Mouse (Mus musculus) heart, embryonic 16.5 days (tissue): ENCODE data around the gene Shld1. TPM values are rescaled to one million over a fixed set of nuclear protein-coding genes. Genes with fewer than 3 reads are reported as not detected.

Source experiments
- ATAC-seq: fragments of 200-750 bp; cut with Nextera tagmentation; replicated peaks from 2 replicates; pipeline ENCODE4 v1.8.0; 2017; ENCODE audit warnings: moderate number of reproducible peaks; ENCODE audit not compliant: insufficient read depth, low FRiP score; ENCODE audit errors: extremely low read depth
- H3K27ac ChIP-seq: fragments of 300-500 bp; sonication (generic); 2 replicates; pipeline ENCODE4 v1.5.1; 2014; ENCODE audit warnings: mild to moderate bottlenecking, low read length, control low read depth, moderate library complexity
- H3K27me3 ChIP-seq: fragments of 300-500 bp; sonication (generic); 2 replicates; pipeline ENCODE4 v1.6.1; 2014; ENCODE audit warnings: low read length, mixed read lengths; ENCODE audit not compliant: control insufficient read depth, insufficient read depth
- H3K36me3 ChIP-seq: fragments of 300-500 bp; sonication (generic); 2 replicates; pipeline ENCODE4 v1.6.1; 2014; ENCODE audit not compliant: control insufficient read depth, insufficient read depth
- H3K4me1 ChIP-seq: fragments of 300-500 bp; sonication (generic); 2 replicates; pipeline ENCODE4 v1.6.1; 2014; ENCODE audit warnings: low read length, mixed read lengths; ENCODE audit not compliant: control insufficient read depth, insufficient read depth
- H3K4me2 ChIP-seq: fragments of 300-500 bp; sonication (generic); 2 replicates; pipeline ENCODE4 v1.6.1; 2014; ENCODE audit warnings: low read depth, mild to moderate bottlenecking, control low read depth, low read length
- H3K4me3 ChIP-seq: fragments of 300-500 bp; sonication (generic); 2 replicates; pipeline ENCODE4 v1.5.1; 2014; ENCODE audit warnings: mild to moderate bottlenecking, control low read depth, low read length
- H3K9ac ChIP-seq: fragments of 300-500 bp; sonication (generic); 2 replicates; pipeline ENCODE4 v1.6.1; 2014; ENCODE audit warnings: low read length, control low read depth
- H3K9me3 ChIP-seq: fragments of 300-500 bp; sonication (generic); replicated peaks from 2 replicates; pipeline ENCODE4 v1.6.1; 2016; ENCODE audit warnings: low read length; ENCODE audit not compliant: control insufficient read depth
- WGBS: fragments of 180-500 bp; shearing (Covaris S2); extraction: QIAGEN DNeasy Blood & Tissue Kit; methylation state at CpG from one replicate; pipeline ENCODE4 v1.1.7; 2014; 5-methylcytosine and 5-hydroxymethylcytosine counted together
- polyA plus RNA-seq: library from polyadenylated mRNA; unstranded; fragments of >200 nt; fragmentation: Nextera tagmentation; extraction: Ambion mirVana; gene quantifications from 2 replicates; pipeline ENCODE4 v1.2.1, GENCODE M21; 2015

The Shld1 gene
- polyA plus RNA-seq, 1 experiment from 2014 or later = 11.4 TPM

DNA sequence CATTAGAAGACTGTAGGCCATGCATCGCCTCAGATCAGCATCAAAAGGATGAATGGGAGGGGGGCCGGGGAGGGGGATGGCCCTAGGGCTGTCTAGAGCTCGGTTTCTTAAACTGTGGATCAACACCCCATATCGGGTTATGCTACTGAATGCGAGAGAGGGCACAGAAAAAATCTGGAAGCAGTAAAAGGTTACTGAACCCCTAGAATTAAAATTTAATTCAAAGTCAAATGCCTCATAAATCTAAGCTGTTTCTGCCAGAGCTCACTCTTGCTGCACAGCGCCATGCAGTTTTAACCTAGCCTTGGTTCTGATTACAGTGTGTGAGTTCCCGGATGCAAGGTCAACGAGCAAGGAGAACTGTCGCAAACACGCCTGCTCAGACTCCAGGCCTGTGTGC is 34.3 kb upstream of the Shld1 start:
- no peak overlapping the region for H3K4me3 ChIP-seq
- no peaks in the 10 kb centered on the region for H3K4me1 ChIP-seq
- no peak for ATAC-seq
- no peaks in the 10 kb centered on the region for H3K9me3 ChIP-seq
- no peak overlapping the region for H3K27ac ChIP-seq
- WGBS = 54% methylated on average over 10 of the region's 10 CpGs
- no peak overlapping the region for H3K9ac ChIP-seq
- no peaks in the 10 kb centered on the region for H3K36me3 ChIP-seq
- H3K27me3 ChIP-seq = no peaks in the 10 kb centered on the region
- no peak overlapping the region for H3K4me2 ChIP-seq

DNA sequence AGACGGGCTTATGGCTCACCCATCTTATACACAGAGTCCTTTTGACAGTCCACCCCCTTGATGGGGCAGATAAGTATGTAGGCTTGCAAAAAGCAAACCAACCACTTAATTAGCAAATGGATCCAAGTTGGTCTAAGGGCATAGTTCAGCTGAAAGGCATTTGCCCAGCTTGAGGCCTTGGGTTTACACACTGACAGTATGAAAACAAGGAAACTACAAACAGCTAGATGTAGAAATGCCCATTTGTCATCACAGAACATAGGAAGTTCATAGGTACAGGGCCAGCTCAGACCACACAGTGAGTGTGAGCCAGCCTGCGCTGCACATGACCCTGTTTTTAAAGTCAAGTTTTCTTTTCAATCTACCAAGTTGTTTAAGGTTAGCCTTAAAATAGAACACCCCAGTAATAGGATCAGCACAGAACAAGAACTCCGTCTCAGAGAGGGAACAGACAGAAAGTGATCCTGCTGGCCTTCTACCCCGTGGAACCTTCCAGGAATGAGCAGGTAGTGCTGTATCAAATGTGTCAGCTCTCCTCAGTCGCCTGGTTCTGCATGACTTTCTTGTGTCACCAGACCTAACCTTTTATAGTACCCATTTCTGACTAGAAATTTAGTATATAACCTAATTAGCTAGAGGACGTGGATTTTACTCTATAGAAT is 31.8 kb upstream of the Shld1 start:
- H3K27ac ChIP-seq = no peak overlapping the region
- H3K4me3 ChIP-seq = no peak overlapping the region
- no peaks in the 10 kb centered on the region for H3K9me3 ChIP-seq
- no peaks in the 10 kb centered on the region for H3K27me3 ChIP-seq
- H3K36me3 ChIP-seq = no peaks in the 10 kb centered on the region
- WGBS = 76% methylated on average over 6 of the region's 6 CpGs
- no peak overlapping the region for H3K9ac ChIP-seq
- H3K4me1 ChIP-seq = no peaks in the 10 kb centered on the region
- no peak overlapping the region for H3K4me2 ChIP-seq
- no peak for ATAC-seq

DNA sequence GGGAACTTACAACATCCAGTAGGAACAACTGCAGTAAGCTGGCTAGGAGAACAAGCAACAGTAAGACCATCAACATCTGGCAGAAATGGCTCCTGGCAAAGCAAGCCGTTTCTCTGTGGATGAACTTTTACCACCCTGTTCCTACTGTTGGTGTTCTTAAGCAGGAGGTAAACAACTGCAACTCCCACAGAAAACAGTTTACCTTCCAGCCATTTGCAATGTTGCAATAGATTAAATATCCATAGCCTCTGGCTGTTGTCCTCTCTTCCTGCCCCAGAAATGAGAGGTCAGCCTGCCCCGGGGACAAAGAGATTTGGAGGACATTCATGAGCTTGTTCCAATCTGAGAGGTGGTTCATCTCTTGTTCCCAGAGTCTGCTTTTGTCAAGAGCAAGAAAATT is 29.5 kb upstream of the Shld1 start:
- Histone ChIP-seq H3K9me3 (peaks cover 4% of the 10 kb centered on the region; the same call in 1 of the 2 replicates), H3K4me1 (no peaks in the 10 kb centered on the region), H3K9ac (no peak overlapping the region), H3K36me3 (no peaks in the 10 kb centered on the region), H3K4me2 (no peak overlapping the region), H3K4me3 (no peak overlapping the region), H3K27ac (no peak overlapping the region), H3K27me3 (no peaks in the 10 kb centered on the region)
- ATAC-seq = no peak
- WGBS = 73% methylated on average over 2 of the region's 2 CpGs

DNA sequence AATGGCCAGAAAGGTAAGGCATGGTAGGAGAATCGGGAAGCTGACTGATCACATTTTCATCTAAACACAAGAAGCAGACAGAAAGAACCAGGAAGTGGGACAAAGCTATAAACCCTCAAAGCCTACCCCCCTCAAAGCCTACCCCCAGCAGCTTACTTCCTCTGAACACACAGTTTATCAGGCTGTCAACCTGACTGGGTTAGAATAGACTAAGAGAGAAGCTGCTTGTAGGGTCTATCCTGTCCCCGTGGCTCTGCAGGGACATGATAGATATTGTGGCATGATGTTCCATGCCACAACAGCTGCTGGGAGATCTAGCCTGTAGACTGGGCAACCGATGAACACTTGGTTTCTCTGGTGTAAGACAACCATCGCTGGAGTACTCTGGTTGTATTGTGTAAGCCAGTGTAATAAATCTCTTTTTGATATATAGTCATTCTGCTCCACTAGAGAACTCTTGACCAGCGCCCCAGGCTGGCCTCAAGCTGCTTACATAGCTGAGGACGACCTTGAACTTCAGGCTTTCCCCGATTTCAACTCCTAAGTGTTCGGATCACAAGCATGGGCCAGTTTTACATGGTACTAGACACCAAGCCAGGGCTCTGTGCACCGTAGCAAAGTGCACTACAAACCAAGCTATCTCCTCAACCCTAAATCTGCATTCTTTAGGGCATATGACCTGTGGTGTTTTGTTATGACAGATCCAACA is 28.2 kb upstream of the Shld1 start:
- no peaks in the 10 kb centered on the region for H3K4me1 ChIP-seq
- no peaks in the 10 kb centered on the region for H3K27me3 ChIP-seq
- H3K4me2 ChIP-seq = no peak overlapping the region
- H3K4me3 ChIP-seq = no peak overlapping the region
- no peak for ATAC-seq
- peaks cover 4% of the 10 kb centered on the region; the same call in 1 of the 2 replicates for H3K9me3 ChIP-seq
- H3K9ac ChIP-seq = no peak overlapping the region
- WGBS = 71% methylated on average over 9 of the region's 9 CpGs
- H3K36me3 ChIP-seq = no peaks in the 10 kb centered on the region
- no peak overlapping the region for H3K27ac ChIP-seq

DNA sequence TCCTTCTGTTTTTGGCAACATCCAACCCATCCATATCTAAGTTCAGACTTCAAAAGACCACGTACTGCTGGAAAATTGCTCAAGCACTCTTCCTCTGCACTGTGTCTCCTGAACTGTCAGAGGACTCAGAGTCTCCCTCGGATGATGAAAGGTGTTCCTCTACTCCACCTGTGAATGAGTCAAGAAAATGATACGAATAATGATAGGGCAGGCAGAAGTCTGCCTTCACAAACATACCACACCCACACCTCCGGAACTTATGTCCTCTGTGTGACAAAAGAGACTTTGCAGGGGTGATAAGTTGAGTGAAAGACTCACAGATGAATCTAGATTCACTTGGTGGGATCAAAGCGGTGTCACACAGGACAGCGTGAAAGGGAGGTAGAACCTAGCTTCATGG is 17.6 kb upstream of the Shld1 start:
- H3K36me3 ChIP-seq = no peaks in the 10 kb centered on the region
- no peaks in the 10 kb centered on the region for H3K4me1 ChIP-seq
- no peaks in the 10 kb centered on the region for H3K27me3 ChIP-seq
- ATAC-seq = no peak
- no peak overlapping the region for H3K4me3 ChIP-seq
- no peak overlapping the region for H3K4me2 ChIP-seq
- H3K9me3 ChIP-seq = 0 out of 2 replicates have a peak, but pooled peaks cover 4% of the 10 kb centered on the region
- WGBS = 58% methylated on average over 6 of the region's 6 CpGs
- no peak overlapping the region for H3K27ac ChIP-seq
- no peak overlapping the region for H3K9ac ChIP-seq

DNA sequence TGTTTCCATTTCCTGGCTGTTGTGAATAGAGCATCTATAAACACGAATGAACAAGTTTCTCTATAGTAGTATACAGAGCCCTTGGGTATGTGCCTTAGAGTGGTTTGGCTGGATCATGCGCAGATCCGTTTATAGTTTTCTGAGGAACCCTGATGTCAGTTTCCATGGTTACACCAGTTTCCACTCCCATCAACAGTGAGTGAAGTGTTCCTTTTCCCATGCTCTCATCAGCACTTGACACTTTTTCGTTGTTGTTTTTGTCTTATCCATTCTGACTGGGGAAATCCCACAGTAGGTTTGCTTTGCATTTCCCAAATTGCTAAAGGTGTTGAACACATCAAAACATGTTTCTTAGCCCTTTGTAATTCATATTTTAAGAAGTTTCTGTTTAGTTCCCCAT is 16.4 kb upstream of the Shld1 start:
- Histone ChIP-seq H3K36me3 (no peaks in the 10 kb centered on the region), H3K9ac (no peak overlapping the region), H3K4me2 (no peak overlapping the region), H3K27ac (no peak overlapping the region), H3K4me1 (no peaks in the 10 kb centered on the region), H3K27me3 (no peaks in the 10 kb centered on the region), H3K9me3 (0 out of 2 replicates have a peak, but pooled peaks cover 4% of the 10 kb centered on the region), H3K4me3 (no peak overlapping the region)
- no peak for ATAC-seq
- WGBS = 66% methylated on average over 4 of the region's 4 CpGs

DNA sequence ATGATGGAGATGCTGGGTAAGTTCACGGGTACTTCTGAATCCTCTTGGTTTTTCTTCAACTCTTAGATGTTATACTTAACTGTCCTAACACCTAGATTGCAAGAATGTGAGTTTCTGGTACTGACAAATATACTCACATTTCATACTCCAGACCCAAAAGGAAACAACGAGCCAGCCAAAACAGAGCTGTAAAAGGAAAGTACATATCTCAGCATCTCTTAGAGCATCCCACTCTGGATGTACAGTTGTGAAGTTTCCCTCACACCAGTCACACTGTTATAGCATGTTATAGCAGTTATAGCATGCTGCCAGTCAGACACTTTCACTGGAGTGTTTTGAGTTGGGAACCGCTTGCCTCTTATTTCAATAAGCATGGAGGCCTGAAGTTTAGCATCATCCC is 14.6 kb upstream of the Shld1 start:
- Histone ChIP-seq H3K4me2 (no peak overlapping the region), H3K27me3 (no peaks in the 10 kb centered on the region), H3K4me3 (no peak overlapping the region), H3K9ac (no peak overlapping the region), H3K27ac (no peak overlapping the region), H3K9me3 (0 out of 2 replicates have a peak, but pooled peaks cover 4% of the 10 kb centered on the region), H3K36me3 (no peaks in the 10 kb centered on the region), H3K4me1 (no peaks in the 10 kb centered on the region)
- WGBS = 81% methylated on average over 3 of the region's 3 CpGs
- ATAC-seq = no peak

DNA sequence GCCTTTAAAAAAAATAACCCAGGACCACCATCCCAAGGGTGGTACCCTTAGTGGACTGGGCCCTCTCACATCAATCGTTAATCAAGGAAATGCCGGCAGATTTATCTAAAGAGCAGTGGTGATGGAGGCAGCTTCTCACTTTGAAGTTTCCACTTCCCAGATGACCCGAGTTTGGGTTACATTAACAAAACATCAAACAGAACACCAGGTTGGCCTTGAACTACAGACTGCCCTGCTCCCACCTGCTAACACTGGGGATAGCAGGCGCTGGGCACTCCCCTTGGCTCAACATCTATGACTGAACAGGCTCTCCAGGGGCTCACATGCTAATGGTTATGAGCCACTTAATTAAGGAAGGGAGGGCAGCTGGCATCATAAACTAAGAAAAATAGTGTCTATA is 10.6 kb upstream of the Shld1 start:
- Histone ChIP-seq H3K4me1 (no peaks in the 10 kb centered on the region), H3K4me2 (no peak overlapping the region), H3K27ac (no peak overlapping the region), H3K9ac (no peak overlapping the region), H3K9me3 (0 out of 2 replicates have a peak, but pooled peaks cover 4% of the 10 kb centered on the region), H3K36me3 (no peaks in the 10 kb centered on the region), H3K27me3 (no peaks in the 10 kb centered on the region), H3K4me3 (no peak overlapping the region)
- WGBS = 67% methylated on average over 4 of the region's 4 CpGs
- ATAC-seq = no peak

DNA sequence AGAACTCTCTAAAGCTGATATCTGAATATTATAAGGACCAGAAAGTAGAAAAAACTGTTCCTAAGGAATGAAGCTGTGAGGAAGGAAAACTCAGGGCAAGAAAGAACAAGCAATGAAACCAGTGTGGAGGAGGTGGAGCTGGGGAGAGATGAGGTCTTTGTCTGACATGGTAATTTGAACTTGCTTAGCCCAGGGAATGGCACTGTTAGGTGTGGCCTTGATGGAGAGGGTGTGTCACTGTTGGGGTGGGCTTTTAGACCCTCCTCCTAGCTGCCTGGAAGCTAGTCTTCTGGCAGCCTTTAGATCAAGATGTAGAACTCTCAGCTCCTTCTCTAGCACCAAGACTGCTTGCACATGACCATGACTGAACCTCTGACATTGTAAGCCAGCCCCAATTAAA is 1.7 kb upstream of the Shld1 start:
- no peak overlapping the region for H3K4me2 ChIP-seq
- no peaks in the 10 kb centered on the region for H3K9me3 ChIP-seq
- H3K4me3 ChIP-seq = no peak overlapping the region
- ATAC-seq = no peak
- peaks cover 14% of the 10 kb centered on the region for H3K4me1 ChIP-seq
- H3K27ac ChIP-seq = no peak overlapping the region
- no peak overlapping the region for H3K9ac ChIP-seq
- no peaks in the 10 kb centered on the region for H3K36me3 ChIP-seq
- H3K27me3 ChIP-seq = no peaks in the 10 kb centered on the region
